Mouse (Mus musculus): ENCODE measurements at regions not wholly inside any gene's neighbourhood (a gene's known extent, or its start where the extent isn't known, plus 50 kb on each side); places are given as distances from the start of the nearest gene placed in this dataset.

- no peak for DNase-seq
- Histone ChIP-seq H3K4me1 (ENCODE audit: control insufficient read depth, insufficient read depth, low read length) (no peaks in the 10 kb centered on the region), H3K27ac (ENCODE audit: insufficient read depth, low read depth, low read length) (no peak overlapping the region), H3K36me3 (ENCODE audit: control insufficient read depth, insufficient read depth, low read length) (no peaks in the 10 kb centered on the region), H3K4me3 (ENCODE audit: insufficient read depth, low read depth, low read length) (no peak overlapping the region), H3K27me3 (replicated peaks; ENCODE audit: control insufficient read depth, insufficient read depth, low read length) (no peaks in the 10 kb centered on the region)
- TF ChIP-seq CTCF (conservative IDR thresholded peaks at IDR 0.05; ENCODE audit: insufficient read depth, insufficient read length, low read depth, low read length): no peak
- no peak for TF ChIP-seq POLR2A (IDR thresholded peaks at IDR 0.05; ENCODE audit: low read depth, low read length)
- 84% methylated on average over 3 of the region's 3 CpGs for WGBS
Measured at GRCm38 (mm10) chr4:105384826-105385225, 227.7 kb downstream of the Plpp3 start.

GRCm38 (mm10) chr4:105385481-105385880 lies 228.3 kb downstream of the Plpp3 start:
- DNase-seq: no peak
- TF ChIP-seq POLR2A (IDR thresholded peaks at IDR 0.05; ENCODE audit: low read depth, low read length): no peak
- TF ChIP-seq CTCF (conservative IDR thresholded peaks at IDR 0.05; ENCODE audit: insufficient read depth, insufficient read length, low read depth, low read length): no peak
- 97% methylated on average over 5 of the region's 5 CpGs for WGBS
- Histone ChIP-seq H3K27me3 (replicated peaks; ENCODE audit: control insufficient read depth, insufficient read depth, low read length) (no peaks in the 10 kb centered on the region), H3K27ac (ENCODE audit: insufficient read depth, low read depth, low read length) (no peak overlapping the region), H3K36me3 (ENCODE audit: control insufficient read depth, insufficient read depth, low read length) (no peaks in the 10 kb centered on the region), H3K4me3 (ENCODE audit: insufficient read depth, low read depth, low read length) (no peak overlapping the region), H3K4me1 (ENCODE audit: control insufficient read depth, insufficient read depth, low read length) (no peaks in the 10 kb centered on the region; the same call in 1 of the 2 replicates)

GRCm38 (mm10) chr4:105390378-105390777 lies 233.2 kb downstream of the Plpp3 start:
- Histone ChIP-seq H3K4me3 (ENCODE audit: insufficient read depth, low read depth, low read length) (no peak overlapping the region), H3K27ac (ENCODE audit: insufficient read depth, low read depth, low read length) (no peak overlapping the region), H3K4me1 (ENCODE audit: control insufficient read depth, insufficient read depth, low read length) (no peaks in the 10 kb centered on the region; the same call in 1 of the 2 replicates), H3K27me3 (replicated peaks; ENCODE audit: control insufficient read depth, insufficient read depth, low read length) (no peaks in the 10 kb centered on the region), H3K36me3 (ENCODE audit: control insufficient read depth, insufficient read depth, low read length) (no peaks in the 10 kb centered on the region)
- WGBS: 29% methylated on average over 5 of the region's 5 CpGs
- DNase-seq: peak; percentile 35
- no peak for TF ChIP-seq CTCF (conservative IDR thresholded peaks at IDR 0.05; ENCODE audit: insufficient read depth, insufficient read length, low read depth, low read length)
- TF ChIP-seq POLR2A (IDR thresholded peaks at IDR 0.05; ENCODE audit: low read depth, low read length): no peak

- DNase-seq: no peak
- WGBS: 86% methylated on average over 1 of the region's 1 CpGs
- no peaks in the 10 kb centered on the region; the same call in 1 of the 2 replicates for H3K4me1 ChIP-seq (ENCODE audit: control insufficient read depth, insufficient read depth, low read length)
- H3K27ac ChIP-seq (ENCODE audit: insufficient read depth, low read depth, low read length): no peak overlapping the region
- no peak overlapping the region for H3K4me3 ChIP-seq (ENCODE audit: insufficient read depth, low read depth, low read length)
- no peak for TF ChIP-seq POLR2A (IDR thresholded peaks at IDR 0.05; ENCODE audit: low read depth, low read length)
- no peak for TF ChIP-seq CTCF (conservative IDR thresholded peaks at IDR 0.05; ENCODE audit: insufficient read depth, insufficient read length, low read depth, low read length)
- no peaks in the 10 kb centered on the region for H3K36me3 ChIP-seq (ENCODE audit: control insufficient read depth, insufficient read depth, low read length)
- H3K27me3 ChIP-seq (replicated peaks; ENCODE audit: control insufficient read depth, insufficient read depth, low read length): no peaks in the 10 kb centered on the region
Measured at GRCm38 (mm10) chr4:105394366-105394765, 237.2 kb downstream of the Plpp3 start.

GRCm38 (mm10) chr4:105397451-105397850 lies 240.3 kb downstream of the Plpp3 start:
- WGBS: 69% methylated on average over 2 of the region's 2 CpGs
- no peak for TF ChIP-seq POLR2A (IDR thresholded peaks at IDR 0.05; ENCODE audit: low read depth, low read length)
- TF ChIP-seq CTCF (conservative IDR thresholded peaks at IDR 0.05; ENCODE audit: insufficient read depth, insufficient read length, low read depth, low read length): no peak
- no peak overlapping the region for H3K4me3 ChIP-seq (ENCODE audit: insufficient read depth, low read depth, low read length)

GRCm38 (mm10) chr4:105402021-105402420 lies 244.9 kb downstream of the Plpp3 start:
- Histone ChIP-seq H3K36me3 (ENCODE audit: control insufficient read depth, insufficient read depth, low read length) (no peaks in the 10 kb centered on the region), H3K27me3 (replicated peaks; ENCODE audit: control insufficient read depth, insufficient read depth, low read length) (no peaks in the 10 kb centered on the region), H3K4me3 (ENCODE audit: insufficient read depth, low read depth, low read length) (no peak overlapping the region), H3K4me1 (ENCODE audit: control insufficient read depth, insufficient read depth, low read length) (peaks cover 11% of the 10 kb centered on the region), H3K27ac (ENCODE audit: insufficient read depth, low read depth, low read length) (no peak overlapping the region)
- no peak for DNase-seq
- WGBS: 75% methylated on average over 3 of the region's 3 CpGs
- TF ChIP-seq CTCF (conservative IDR thresholded peaks at IDR 0.05; ENCODE audit: insufficient read depth, insufficient read length, low read depth, low read length) (no peak), POLR2A (IDR thresholded peaks at IDR 0.05; ENCODE audit: low read depth, low read length) (no peak)

More at GRCm38 (mm10) chr4:105397451-105397850, 240.3 kb downstream of the Plpp3 start:
- Histone ChIP-seq H3K27me3 (replicated peaks; ENCODE audit: control insufficient read depth, insufficient read depth, low read length) (no peaks in the 10 kb centered on the region), H3K4me1 (ENCODE audit: control insufficient read depth, insufficient read depth, low read length) (no peaks in the 10 kb centered on the region), H3K27ac (ENCODE audit: insufficient read depth, low read depth, low read length) (no peak overlapping the region), H3K36me3 (ENCODE audit: control insufficient read depth, insufficient read depth, low read length) (no peaks in the 10 kb centered on the region)
- no peak for DNase-seq

- 9% methylated on average over 3 of the region's 3 CpGs for WGBS
- Histone ChIP-seq H3K27me3 (replicated peaks; ENCODE audit: control insufficient read depth, insufficient read depth, low read length) (no peaks in the 10 kb centered on the region), H3K4me3 (ENCODE audit: insufficient read depth, low read depth, low read length) (no peak overlapping the region), H3K36me3 (ENCODE audit: control insufficient read depth, insufficient read depth, low read length) (no peaks in the 10 kb centered on the region), H3K4me1 (ENCODE audit: control insufficient read depth, insufficient read depth, low read length) (peaks cover 11% of the 10 kb centered on the region), H3K27ac (ENCODE audit: insufficient read depth, low read depth, low read length) (peak overlapping the region; percentile 76)
- peak; percentile 95 for DNase-seq
- TF ChIP-seq POLR2A (IDR thresholded peaks at IDR 0.05; ENCODE audit: low read depth, low read length) (no peak), CTCF (conservative IDR thresholded peaks at IDR 0.05; ENCODE audit: insufficient read depth, insufficient read length, low read depth, low read length) (no peak; the same call in 1 of the 2 replicates)
Measured at GRCm38 (mm10) chr4:105403169-105403568, 246.0 kb downstream of the Plpp3 start.
